Mouse (Mus musculus) naive thymus-derived CD4-positive, alpha-beta T cell, adult 2 months (primary cell): ENCODE measurements around the gene Hist1h2af.
A peak's percentile ranks its signal among the peaks of the same experiment; 100 is the strongest.

Source experiments
- DNase-seq: peaks from one replicate; pipeline ENCODE4 v3.0.0-alpha.2; 2011; ENCODE audit warnings: low read depth

Gene Hist1h2af

GRCm38 (mm10) chr13:23515281-23515680 is 18.4 kb upstream of the Hist1h2af start:
- no peak for DNase-seq

- DNase-seq: no peak
Observed at GRCm38 (mm10) chr13:23515826-23516620, 17.7 kb upstream of the Hist1h2af start.

GRCm38 (mm10) chr13:23516822-23517602 is 16.7 kb upstream of the Hist1h2af start:
- DNase-seq: peak; percentile 93

DNA sequence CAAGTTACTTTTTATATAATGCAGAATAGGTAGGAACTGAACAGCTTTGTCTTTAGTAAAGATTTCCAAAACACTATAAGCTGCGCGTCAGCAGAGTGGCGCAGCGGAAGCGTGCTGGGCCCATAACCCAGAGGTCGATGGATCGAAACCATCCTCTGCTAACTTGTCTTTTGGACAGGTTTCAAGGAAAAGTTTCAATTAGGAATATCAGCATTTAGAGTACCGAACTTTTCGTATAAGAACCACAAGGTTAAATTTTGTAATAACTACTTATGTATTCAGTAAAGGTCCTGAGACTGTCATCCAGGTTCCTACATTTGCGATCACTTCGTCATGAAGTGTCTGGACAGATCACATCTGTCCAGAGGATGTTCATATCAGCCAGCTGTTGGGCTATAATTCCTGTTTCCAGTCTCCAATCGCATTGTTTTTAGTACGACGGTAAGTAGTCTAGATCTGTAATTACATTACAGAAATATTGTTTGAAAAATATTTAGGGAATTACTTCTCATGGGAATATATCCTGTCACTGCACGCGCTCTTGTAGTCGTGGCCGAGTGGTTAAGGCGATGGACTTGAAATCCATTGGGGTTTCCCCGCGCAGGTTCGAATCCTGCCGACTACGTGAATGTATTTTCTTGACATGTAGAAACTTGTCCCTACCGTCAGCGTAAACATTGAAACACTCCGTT is 16.0 kb upstream of the Hist1h2af start:
- peak; percentile 90 for DNase-seq

DNA sequence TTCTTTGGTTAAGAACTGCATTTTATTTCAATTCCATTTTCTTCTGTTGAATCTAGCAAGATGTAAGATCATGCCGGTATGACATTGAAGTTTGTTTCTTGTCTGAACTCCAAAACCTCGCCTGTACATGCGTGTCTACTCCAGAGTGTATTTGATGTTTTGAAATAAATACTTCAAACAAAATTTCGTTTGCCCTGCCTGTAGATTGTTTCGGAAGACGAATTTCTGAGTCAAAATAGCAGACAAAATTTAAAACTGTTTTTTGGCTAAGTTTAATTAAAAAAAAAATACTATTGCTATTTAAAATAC is 15.5 kb upstream of the Hist1h2af start:
- no peak for DNase-seq

- peak; percentile 90 for DNase-seq
Observed at GRCm38 (mm10) chr13:23518885-23519284, 14.8 kb upstream of the Hist1h2af start.

DNA sequence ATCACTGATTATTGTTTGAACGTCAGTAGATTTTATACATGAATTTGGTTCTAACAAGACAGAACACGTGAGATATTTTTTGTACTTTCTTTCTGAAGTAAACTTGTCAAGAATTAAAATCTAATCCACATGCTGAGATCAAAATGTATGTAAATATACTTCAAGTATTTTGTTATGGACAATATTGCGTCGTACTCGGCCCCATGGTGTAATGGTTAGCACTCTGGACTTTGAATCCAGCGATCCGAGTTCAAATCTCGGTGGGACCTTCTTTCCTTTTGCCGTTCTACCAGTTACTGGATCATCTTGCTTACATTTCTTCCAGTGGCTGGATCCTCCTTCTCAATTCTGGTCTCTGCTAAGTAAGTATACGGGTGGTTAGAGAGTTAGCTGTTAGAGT is 14.3 kb upstream of the Hist1h2af start:
- DNase-seq: peak; percentile 89

- peak; percentile 83 for DNase-seq
Observed at GRCm38 (mm10) chr13:23521703-23522102, 12.0 kb upstream of the Hist1h2af start.

- no peak for DNase-seq
Observed at GRCm38 (mm10) chr13:23523976-23524375, 9.7 kb upstream of the Hist1h2af start.

DNA sequence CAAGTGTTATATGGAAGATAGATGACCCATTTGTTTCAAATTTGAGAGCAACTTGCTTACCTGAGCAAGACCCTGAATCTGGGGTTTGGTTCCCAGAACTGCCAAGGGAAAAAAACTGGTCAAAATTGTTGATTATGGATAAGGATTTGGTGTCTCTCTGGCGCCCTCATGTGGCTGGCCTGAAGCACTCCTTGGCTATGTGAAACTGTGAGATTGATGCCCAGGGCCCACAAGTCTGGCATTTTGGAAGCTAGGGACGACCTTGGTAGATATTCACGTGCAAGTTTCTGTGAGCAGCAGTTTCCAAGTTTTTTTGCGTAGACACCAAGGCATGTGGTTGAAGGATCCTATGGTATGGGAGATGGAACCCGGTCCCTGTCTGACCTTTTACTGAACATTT is 9.1 kb upstream of the Hist1h2af start:
- peak; percentile 90 for DNase-seq

- DNase-seq: no peak
Observed at GRCm38 (mm10) chr13:23525901-23526300, 7.8 kb upstream of the Hist1h2af start.

- DNase-seq: peak; percentile 95
Observed at GRCm38 (mm10) chr13:23526312-23526711, 7.4 kb upstream of the Hist1h2af start.

- DNase-seq: no peak
Observed at GRCm38 (mm10) chr13:23529005-23529404, 4.7 kb upstream of the Hist1h2af start.

DNA sequence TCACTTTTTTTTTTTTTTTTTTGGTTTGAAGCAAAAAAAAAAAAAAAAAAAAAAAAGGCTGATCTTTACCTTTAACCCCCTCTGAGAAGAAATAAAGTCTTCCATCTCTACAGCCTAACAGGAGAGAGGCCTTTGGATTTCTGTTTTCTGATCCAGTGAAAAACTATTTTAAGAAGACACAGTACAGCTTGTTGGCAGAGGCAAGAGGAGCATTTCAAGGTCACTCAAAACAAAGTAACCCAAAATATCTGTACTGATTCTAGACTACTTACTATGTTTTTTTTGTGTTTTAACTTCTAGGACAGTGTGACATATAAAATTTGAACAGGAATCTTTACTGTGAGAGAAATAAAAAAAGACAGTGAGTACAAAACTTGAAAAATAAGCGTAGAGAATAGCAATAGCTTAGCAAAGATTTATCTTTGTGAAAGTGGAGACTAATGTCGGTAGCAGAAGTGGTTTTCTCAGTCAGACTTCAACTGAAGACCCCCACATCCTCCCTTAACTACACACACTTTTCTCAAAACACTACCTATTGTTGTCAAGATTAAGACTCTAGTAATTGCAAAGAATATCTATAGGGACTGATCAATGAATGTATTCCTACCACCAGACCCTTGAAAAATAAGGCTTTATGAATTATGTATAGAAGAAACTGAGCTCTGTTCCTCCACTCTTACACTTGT is 4.1 kb upstream of the Hist1h2af start:
- DNase-seq: no peak

DNA sequence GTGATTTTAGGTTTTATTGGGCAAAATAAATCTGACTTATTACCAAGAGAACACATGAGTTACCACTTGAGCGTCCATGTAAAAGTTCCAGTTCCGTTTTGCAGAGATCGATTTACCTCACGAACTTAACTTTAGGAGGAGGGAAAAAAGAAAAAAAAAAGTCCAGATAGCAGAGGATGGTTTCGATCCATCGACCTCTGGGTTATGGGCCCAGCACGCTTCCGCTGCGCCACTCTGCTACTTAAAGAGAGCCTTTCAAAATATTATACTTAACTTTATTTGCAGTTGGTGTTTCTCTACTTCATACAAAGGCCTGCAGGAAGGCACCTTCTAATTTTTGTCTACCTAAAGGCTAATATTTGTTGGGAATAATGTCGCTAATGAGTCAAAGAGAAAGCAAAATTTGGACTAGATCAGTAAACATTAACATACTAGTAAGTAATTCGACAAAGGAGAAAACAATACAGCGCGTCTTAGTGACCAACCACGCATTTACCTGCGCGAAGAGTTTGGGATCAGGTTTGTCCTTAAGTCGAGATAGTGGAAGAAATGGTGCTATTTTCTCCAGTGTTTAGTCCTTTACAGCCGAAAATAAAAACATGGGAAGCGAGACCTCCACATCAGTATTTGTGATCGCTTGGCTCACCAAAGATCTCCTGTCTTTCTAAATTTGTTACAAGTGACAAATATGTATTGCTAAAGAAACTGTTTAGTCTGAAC is 3.4 kb upstream of the Hist1h2af start:
- DNase-seq: peak; percentile 92

GRCm38 (mm10) chr13:23530901-23531875 is 2.5 kb upstream of the Hist1h2af start, which contains the start of gene Hist1h4h:
TSS of gene Hist1h4h (plus strand) at chr13:23531050.
- DNase-seq: peak; percentile 98

DNA sequence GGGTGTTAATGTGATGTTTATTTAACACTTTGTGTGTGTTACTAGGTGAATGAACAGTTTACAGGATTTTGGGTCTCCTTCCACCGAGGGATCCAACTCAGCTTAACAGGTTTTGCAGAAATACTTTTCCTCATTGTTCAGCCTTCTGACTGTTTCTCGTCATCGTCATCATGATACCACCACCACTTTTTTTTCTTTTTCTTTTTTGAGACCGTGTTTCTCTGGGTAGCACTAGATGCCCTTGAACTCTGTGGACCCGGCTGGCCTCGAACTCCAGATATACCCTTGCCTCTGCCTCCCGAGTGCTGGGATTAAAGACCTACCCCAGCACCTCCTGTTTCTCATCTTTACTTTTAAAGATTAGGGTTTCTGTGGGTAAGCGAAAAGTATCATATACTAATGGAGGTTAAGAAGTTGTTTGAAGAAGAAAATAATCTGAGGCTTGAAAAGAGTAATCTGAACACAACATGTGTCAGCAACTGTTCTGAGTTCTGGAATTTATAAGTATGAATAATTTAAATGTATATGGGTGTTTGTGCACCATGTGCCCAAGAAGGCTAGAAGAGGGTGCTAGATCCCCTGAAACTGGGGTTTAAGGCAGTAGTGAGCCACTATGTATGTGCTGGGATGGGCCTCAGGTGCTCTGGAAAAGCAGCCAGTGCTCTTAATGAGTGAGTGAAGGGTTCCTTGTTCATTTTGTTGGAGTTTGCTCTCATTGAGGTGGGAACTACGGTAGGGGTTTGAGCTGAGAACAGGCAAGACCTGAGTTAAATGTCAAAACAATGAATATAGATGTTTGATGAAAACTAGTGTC is 1.2 kb upstream of the Hist1h2af start:
- DNase-seq: peak; percentile 6

DNA sequence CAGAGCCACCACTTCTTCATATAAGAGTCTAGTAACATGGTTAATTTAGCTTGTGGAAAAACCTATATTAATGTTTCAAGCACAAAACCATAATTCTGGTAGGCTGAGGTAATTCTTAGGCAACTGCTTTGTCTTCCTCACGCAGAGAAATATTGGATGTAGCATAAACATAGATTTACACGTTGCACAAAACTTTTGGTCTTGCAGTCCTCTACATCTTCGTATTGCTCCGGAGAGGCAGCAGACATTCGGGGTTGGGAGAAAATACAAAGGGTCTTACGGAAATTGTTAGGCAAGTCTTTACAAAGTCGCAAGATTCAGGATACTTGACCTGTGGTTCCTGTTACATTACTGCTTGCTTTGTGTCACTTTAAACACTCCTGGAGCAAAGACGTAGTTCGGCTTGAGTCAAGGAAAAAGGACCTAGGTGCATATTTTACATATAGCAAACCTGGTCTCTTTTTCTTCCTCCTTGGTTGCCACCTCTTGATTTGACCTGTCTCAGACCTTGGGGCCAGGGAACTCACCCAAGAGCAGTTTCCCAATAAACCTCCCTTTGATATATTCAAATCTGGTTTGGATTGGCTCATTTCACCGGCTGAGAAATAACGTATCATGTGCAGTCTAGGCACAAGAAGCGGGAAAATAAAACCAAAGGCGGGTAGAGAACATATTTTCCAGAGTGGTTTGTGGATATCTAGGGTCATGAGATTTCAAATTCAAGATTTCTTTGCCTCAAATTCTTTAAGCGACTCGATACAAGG is 844 bp downstream of the Hist1h2af start:
- no peak for DNase-seq
